Mouse (Mus musculus) embryonic fibroblast, embryonic 13.5 days (primary cell): ENCODE results near the gene Defb23. TPM values are rescaled to one million over a fixed set of nuclear protein-coding genes. Genes with fewer than 3 reads are reported as not detected.

Source experiments
- H3K27ac ChIP-seq: 2 replicates; pipeline ENCODE4 v1.5.1; 2012; ENCODE audit warnings: low read length, control low read depth, inconsistent platforms; ENCODE audit not compliant: insufficient read depth
- H3K4me1 ChIP-seq: 2 replicates; pipeline ENCODE4 v1.6.1; 2011; ENCODE audit warnings: low read length; ENCODE audit not compliant: control insufficient read depth, insufficient read depth
- H3K4me3 ChIP-seq: 2 replicates; pipeline ENCODE4 v1.5.1; 2011; ENCODE audit warnings: mild to moderate bottlenecking, control low read depth, low read length; ENCODE audit not compliant: insufficient read depth
- CTCF ChIP-seq: IDR thresholded peaks from 2 replicates; pipeline ENCODE4 v1.5.1; 2011; ENCODE audit warnings: mild to moderate bottlenecking, control low read depth, low read length, moderate library complexity, borderline replicate concordance; ENCODE audit not compliant: insufficient read depth
- POLR2A ChIP-seq: IDR thresholded peaks from 2 replicates; pipeline ENCODE4 v1.6.1; 2011; ENCODE audit warnings: low read depth, mild to moderate bottlenecking, control low read depth, low read length, moderate library complexity
- polyA plus RNA-seq: library from polyadenylated mRNA; stranded (reverse); fragments of >200 nt; gene quantifications from 2 replicates; pipeline ENCODE4 v1.2.4, GENCODE M21; 2011; ENCODE audit warnings: low read depth; ENCODE audit not compliant: missing spikeins, insufficient read length

Gene Defb23
- polyA plus RNA-seq, result not detected in 2 replicates

DNA sequence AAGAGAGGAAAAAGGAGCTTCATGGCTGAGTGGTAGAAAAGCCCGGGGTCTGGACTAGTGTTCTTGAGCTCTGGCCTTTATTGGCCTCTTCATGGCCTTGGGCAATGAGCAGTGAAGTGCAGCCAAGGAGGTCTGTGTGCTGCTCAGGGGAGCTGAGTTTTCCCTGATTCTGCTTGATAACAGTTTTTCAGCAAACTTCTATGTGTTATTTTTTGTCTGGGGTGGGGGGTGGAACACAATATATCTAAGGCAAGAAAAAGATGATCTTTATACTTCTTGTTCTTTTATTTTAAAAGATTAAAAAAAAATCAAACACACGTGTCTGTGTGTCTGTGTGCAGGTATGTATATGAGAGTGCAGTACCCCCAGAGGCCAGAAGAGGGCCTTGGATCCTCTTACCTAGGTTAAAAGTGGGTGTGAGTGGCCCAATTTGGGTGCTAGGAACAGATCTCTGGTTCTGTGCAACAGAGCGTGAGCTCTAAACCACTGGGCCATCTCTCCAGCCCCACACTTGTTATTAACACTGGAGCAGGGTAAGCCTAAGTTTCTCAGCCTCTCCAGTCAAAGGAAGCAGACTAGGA lies at the start of gene Defb23:
Gene Defb23, minus strand, starts transcription at position 51 of the 581 bp plus-strand sequence.
- TF ChIP-seq POLR2A (no peak), CTCF (no peak)
- Histone ChIP-seq H3K4me3 (no peak within 1 kb of the TSS), H3K27ac (no peak within 1 kb of the TSS), H3K4me1 (no peaks in the 10 kb centered on the region)

- TF ChIP-seq POLR2A (no peak), CTCF (no peak)
- Histone ChIP-seq H3K4me1 (no peaks in the 10 kb centered on the region), H3K27ac (no peak within 1 kb of the TSS), H3K4me3 (no peak within 1 kb of the TSS)
Observed at GRCm38 (mm10) chr2:152511592-152511991, 47.2 kb upstream of the Defb23 start, which contains the start of gene Defb26. Defb26 (minus strand) TSS chr2:152511692.

DNA sequence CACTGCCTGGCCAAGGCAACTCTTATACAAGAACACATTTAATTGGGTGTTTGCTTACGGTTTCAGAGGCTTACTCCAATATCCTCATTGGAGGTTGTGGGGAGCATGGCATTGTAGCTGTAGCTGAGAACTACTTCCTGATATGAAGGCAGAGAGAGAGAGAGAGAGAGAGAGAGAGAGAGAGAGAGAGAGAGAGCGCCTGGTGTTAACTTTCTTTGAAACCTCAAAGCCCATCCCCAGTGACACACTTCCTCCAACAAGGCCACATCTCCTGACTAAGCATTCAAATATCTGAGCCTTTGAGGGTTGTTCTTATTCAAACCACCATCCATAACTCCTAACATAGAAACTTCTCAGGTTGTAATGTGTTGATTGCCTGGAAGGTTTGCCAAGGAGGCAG lies 39.5 kb upstream of the Defb23 start:
- H3K4me3 ChIP-seq, result no peak overlapping the region
- no peak for TF ChIP-seq POLR2A
- no peak for TF ChIP-seq CTCF
- H3K27ac ChIP-seq, result no peak overlapping the region
- peaks cover 3% of the 10 kb centered on the region for H3K4me1 ChIP-seq

DNA sequence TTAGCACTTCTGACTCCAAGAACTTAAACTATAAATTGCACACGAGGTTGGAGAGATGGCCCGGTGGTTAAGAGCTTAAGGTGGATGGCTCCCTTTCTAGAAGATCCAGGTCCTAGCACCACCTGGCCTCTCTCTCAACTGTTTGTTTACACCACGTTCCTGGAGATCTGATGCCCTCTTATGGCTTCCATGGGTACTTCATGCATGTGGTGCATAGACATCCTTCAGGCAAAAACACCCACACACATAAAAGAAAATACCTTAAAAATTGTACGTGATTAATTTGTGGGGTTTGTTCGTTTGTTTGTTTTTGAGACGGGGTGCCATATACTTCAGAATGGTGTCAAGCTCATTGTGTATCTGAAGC lies 36.4 kb upstream of the Defb23 start:
- no peak overlapping the region for H3K27ac ChIP-seq
- TF ChIP-seq POLR2A (no peak), CTCF (no peak)
- peaks cover 3% of the 10 kb centered on the region for H3K4me1 ChIP-seq
- H3K4me3 ChIP-seq, result no peak overlapping the region

GRCm38 (mm10) chr2:152500204-152500862 lies 35.9 kb upstream of the Defb23 start:
- H3K27ac ChIP-seq, result no peak overlapping the region
- H3K4me1 ChIP-seq, result peaks cover 3% of the 10 kb centered on the region
- no peak for TF ChIP-seq CTCF
- no peak overlapping the region for H3K4me3 ChIP-seq

DNA sequence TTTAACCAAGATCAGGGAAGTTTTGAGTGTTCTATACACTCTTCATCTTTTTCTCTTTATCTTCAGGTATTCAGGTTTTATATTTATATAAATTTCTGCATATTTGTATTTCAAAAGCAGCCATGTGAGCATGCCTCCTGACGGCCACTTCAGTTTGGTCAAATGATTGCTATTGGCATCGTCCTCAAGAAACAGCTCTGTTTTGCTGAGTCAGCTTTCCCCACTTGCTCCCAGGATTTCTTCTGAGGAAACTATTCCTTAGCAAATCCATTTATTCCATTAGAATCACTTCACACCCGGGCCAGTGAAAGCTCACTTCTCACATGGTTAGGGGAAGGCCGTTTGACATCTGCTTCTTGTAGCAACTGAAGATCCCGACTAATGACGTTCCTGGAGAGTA lies 33.6 kb upstream of the Defb23 start:
- Histone ChIP-seq H3K4me1 (no peaks in the 10 kb centered on the region), H3K27ac (no peak overlapping the region), H3K4me3 (no peak overlapping the region)
- TF ChIP-seq CTCF, result no peak
- TF ChIP-seq POLR2A, result no peak

DNA sequence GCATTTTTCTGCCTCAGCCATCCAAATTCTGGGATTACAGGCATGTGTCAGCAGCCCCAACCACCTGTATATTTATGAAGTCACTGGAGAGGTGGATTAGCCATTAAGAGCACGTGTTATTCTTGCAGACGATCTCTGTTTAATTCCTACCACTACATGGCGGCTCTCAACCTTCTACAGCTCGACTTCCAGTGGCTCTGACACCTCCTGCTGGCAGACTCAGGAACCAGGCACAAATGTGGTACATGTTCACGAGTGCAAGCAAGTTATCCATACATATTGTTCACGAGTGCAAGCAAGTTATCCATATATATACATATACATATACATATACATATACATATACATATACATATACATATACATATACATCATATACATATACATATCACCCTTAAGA lies 28.7 kb upstream of the Defb23 start:
- H3K4me3 ChIP-seq, result no peak overlapping the region

DNA sequence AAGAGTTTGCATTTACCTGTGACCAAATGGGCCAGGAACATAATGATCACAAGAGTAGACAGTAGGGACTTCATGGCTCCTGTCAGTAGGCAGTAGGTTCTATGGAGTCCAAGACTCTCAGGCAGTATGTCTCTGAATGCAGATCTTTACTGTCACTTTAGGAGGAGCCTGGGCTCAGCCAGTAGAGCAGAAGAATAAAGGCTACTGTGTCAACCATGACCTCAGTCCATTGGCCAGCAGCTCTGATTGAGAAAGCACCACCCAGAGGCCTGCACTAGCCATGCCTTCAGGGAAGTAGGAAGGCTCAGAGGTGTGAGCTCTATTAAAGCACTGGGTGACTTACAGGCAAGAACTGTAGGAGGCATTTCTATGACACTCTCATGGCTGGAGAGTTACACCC lies 25.6 kb upstream of the Defb23 start, which contains the start of gene Defb22:
Gene Defb22, minus strand, starts transcription at position 101 of the 400 bp plus-strand sequence.
- Histone ChIP-seq H3K4me3 (no peak within 1 kb of the TSS), H3K4me1 (no peaks in the 10 kb centered on the region), H3K27ac (no peak within 1 kb of the TSS)
- TF ChIP-seq POLR2A (no peak), CTCF (no peak)

More for the DNA sequence above, 28.7 kb upstream of the Defb23 start:
- TF ChIP-seq POLR2A (no peak), CTCF (peak; percentile 9; the same call in 1 of the 2 replicates)
- Histone ChIP-seq H3K27ac (no peak overlapping the region), H3K4me1 (no peaks in the 10 kb centered on the region)

GRCm38 (mm10) chr2:152487024-152487423 lies 22.6 kb upstream of the Defb23 start:
- H3K27ac ChIP-seq, result no peak overlapping the region
- no peak overlapping the region for H3K4me3 ChIP-seq
- no peak for TF ChIP-seq POLR2A
- TF ChIP-seq CTCF, result no peak
- H3K4me1 ChIP-seq, result no peaks in the 10 kb centered on the region

GRCm38 (mm10) chr2:152481726-152482125 lies 17.3 kb upstream of the Defb23 start:
- Histone ChIP-seq H3K27ac (no peak overlapping the region), H3K4me3 (no peak overlapping the region), H3K4me1 (no peaks in the 10 kb centered on the region)
- no peak for TF ChIP-seq CTCF
- TF ChIP-seq POLR2A, result no peak
